Mouse (Mus musculus): Measurements from ENCODE around the gene Foxd3. TPM values are rescaled to one million over a fixed set of nuclear protein-coding genes. Genes with fewer than 3 reads are reported as not detected.
"Not testable (repeated sequence)": the region's sequence is repeated elsewhere in the genome, so short reads cannot be mapped to it uniquely, and the experiment has no call there.

The Foxd3 gene
- 4.2 and 5.6 TPM in 2 replicates for polyA plus RNA-seq (2014; fragmentation: Nextera tagmentation; extraction: Ambion mirVana)

DNA sequence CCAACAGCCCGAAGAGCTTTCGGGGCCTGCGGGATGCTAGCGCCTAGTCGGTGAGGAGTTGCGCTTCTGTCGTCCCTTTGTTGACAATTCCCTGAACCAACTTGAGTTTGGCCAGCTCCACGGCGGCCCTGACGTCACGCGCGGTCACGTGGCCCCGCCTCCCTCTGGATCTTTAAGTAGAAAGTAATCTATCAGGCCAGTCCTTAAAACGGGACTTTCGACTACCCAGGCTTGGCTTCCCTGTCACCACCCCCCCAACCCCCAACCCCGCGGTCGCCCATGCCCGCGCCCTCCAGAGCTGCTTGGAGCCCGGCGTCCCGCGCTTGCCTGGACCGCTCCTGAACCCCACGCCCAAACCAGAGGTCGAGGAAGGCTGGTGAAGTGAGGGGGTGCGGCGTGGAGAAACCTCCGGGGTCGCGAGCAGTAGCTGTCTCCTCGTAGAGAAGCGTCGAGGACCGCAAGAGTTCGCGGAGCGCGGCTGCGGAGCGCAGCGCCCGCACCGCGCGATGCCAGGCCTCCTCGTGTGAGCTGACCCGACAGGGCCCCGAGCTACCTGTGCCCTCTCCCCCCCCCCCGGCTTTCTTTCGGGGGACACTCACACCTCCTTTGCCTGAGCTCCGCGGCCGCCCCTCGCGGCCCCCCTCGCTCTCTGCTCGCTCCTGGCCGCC, at the start of gene Foxd3:
Gene Foxd3, plus strand, starts transcription at position 363 of the 668 bp plus-strand sequence.
- H3K4me2 ChIP-seq (ENCODE audit: low read depth) = peak within 1 kb of the TSS; percentile 36
- peak within 1 kb of the TSS; percentile 34 for H3K4me3 ChIP-seq (ENCODE audit: low read depth, low read length)
- H3K27ac ChIP-seq (ENCODE audit: low read depth, low read length) = peak within 1 kb of the TSS; percentile 58
- peak within 1 kb of the TSS; percentile 42 for H3K9ac ChIP-seq (ENCODE audit: low read length)
- under 1% methylated on average over 56 of the region's 62 CpGs for WGBS
- peaks cover 5% of the 10 kb centered on the region for H3K4me1 ChIP-seq (ENCODE audit: control insufficient read depth, insufficient read depth, low read length)
- no peaks in the 10 kb centered on the region for H3K36me3 ChIP-seq (ENCODE audit: control insufficient read depth, insufficient read depth, low read length)
- H3K27me3 ChIP-seq (ENCODE audit: control insufficient read depth, insufficient read depth, low read length) = peaks cover 92% of the 10 kb centered on the region
- ATAC-seq (ENCODE audit: insufficient read depth, low FRiP score, low TSS enrichment) (peak; percentile 48), DNase-seq (ENCODE audit: low spot score) (peak; percentile 69)
- H3K9me3 ChIP-seq (ENCODE audit: control insufficient read depth, low read length) = no peaks in the 10 kb centered on the region

DNA sequence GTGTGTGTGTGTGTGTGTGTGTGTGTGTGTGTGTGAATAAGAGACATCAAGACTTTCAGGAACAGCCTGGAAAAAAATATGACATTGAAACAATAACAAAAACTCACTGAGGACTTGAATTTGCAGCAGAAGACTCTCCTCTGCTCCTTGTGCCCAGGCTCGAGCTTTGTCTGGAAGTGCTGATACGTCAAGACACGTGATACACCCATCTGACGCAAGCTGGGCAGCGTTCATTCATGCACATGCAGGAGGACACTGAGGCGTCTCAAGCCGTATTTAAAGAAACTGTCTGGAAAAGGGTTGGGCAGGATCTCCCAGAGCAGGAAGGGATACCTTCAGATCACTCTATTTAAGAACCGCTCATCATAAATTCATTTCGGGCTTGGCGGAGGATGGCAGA, 43.9 kb upstream of the Foxd3 start:
- Histone ChIP-seq H3K9me3 (ENCODE audit: control insufficient read depth, low read length) (no peaks in the 10 kb centered on the region), H3K27ac (ENCODE audit: low read depth, low read length) (no peak overlapping the region), H3K27me3 (ENCODE audit: control insufficient read depth, insufficient read depth, low read length) (no peaks in the 10 kb centered on the region), H3K4me1 (ENCODE audit: control insufficient read depth, insufficient read depth, low read length) (no peaks in the 10 kb centered on the region), H3K4me2 (ENCODE audit: low read depth) (no peak overlapping the region), H3K36me3 (ENCODE audit: control insufficient read depth, insufficient read depth, low read length) (no peaks in the 10 kb centered on the region), H3K9ac (ENCODE audit: low read length) (no peak overlapping the region), H3K4me3 (ENCODE audit: low read depth, low read length) (no peak overlapping the region)
- ATAC-seq (ENCODE audit: insufficient read depth, low FRiP score, low TSS enrichment) (no peak), DNase-seq (ENCODE audit: low spot score) (no peak)
- 89% methylated on average over 10 of the region's 10 CpGs for WGBS

DNA sequence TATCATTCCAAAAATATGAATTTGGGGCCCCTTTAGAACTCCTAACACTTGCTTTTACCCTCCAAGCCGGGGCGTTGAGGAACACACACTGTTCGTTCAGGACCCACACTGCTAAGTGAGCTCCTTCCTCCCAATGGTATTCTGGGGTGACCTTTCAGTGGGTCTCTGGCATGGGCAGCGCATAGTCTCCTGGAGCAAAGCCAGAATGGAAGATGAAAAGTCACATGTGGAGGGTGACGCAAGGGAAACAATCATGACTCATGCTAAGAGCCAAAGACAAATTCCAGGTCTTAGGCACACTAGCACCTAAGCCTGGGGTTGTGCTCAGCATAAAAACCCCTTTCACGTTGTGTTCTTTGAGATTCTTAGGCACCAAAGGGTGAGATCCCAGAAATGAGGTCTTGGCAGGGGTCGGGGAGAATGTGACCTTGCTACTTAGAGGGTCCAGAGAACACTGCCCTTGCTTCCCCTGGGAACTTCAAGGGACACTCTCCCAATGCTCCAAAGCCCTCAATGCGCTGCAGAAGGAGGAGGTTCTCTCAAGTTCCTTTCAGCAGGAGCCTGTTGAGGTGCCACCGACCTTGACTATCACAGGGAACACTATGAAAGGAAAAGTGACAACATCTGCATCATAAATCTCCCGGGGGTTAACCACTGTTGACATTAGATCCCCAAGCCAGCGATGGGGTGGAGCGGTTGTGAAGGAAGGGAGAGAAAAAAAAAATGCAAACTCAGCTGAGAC, 43.3 kb upstream of the Foxd3 start:
- no peak overlapping the region for H3K9ac ChIP-seq (ENCODE audit: low read length)
- H3K27me3 ChIP-seq (ENCODE audit: control insufficient read depth, insufficient read depth, low read length) = no peaks in the 10 kb centered on the region
- no peak overlapping the region for H3K4me3 ChIP-seq (ENCODE audit: low read depth, low read length)
- H3K4me2 ChIP-seq (ENCODE audit: low read depth) = no peak overlapping the region
- H3K9me3 ChIP-seq (ENCODE audit: control insufficient read depth, low read length) = no peaks in the 10 kb centered on the region
- no peaks in the 10 kb centered on the region for H3K36me3 ChIP-seq (ENCODE audit: control insufficient read depth, insufficient read depth, low read length)
- H3K27ac ChIP-seq (ENCODE audit: low read depth, low read length) = no peak overlapping the region
- 79% methylated on average over 12 of the region's 12 CpGs for WGBS
- H3K4me1 ChIP-seq (ENCODE audit: control insufficient read depth, insufficient read depth, low read length) = no peaks in the 10 kb centered on the region
- DNase-seq (ENCODE audit: low spot score) (no peak), ATAC-seq (ENCODE audit: insufficient read depth, low FRiP score, low TSS enrichment) (no peak)

DNA sequence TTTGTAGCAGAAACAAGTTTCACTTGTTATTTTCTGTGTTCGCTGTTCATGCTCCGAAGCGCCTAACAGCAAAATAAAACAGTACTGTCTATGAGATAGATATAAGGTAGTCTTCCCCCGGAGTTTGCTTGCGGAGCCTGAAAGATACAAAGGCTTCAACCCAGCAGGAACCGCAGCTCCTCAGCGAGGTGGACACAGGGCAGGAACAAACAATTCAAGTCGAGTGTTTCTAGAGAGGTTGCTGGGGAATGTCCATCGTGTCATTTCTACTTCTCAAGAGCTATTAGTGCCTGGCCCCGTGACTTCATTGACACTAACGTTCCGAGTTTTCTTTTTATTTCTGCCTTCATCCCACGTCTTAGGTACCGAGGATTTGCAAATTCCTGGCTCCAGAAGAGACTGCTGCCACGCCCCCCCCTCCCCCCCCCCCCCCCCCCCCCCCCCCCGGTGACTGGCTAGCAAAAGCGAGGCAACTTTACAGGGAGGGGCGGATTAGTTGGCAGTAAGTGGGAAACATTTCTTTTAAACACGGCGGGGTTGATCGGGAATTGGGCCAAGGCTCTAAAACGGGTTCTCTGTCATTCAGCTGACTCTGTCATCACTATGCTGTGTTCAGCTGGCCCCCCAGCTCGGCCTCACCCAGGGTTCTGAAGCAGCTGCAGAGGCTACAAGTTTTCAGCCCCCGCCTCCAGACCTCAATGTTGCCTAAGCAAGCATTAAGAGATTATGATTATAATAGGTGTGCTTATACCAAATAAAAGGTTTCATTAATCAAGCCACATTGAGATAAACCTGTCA, 29.9 kb upstream of the Foxd3 start:
- H3K9ac ChIP-seq (ENCODE audit: low read length) = no peak overlapping the region
- no peaks in the 10 kb centered on the region for H3K9me3 ChIP-seq (ENCODE audit: control insufficient read depth, low read length)
- H3K27ac ChIP-seq (ENCODE audit: low read depth, low read length) = no peak overlapping the region
- no peaks in the 10 kb centered on the region for H3K4me1 ChIP-seq (ENCODE audit: control insufficient read depth, insufficient read depth, low read length)
- 0 out of 2 replicates have a peak overlapping the region, but pooled peaks have one; percentile 14 for H3K4me2 ChIP-seq (ENCODE audit: low read depth)
- DNase-seq (ENCODE audit: low spot score) (peak; percentile 17), ATAC-seq (ENCODE audit: insufficient read depth, low FRiP score, low TSS enrichment) (no peak)
- no peaks in the 10 kb centered on the region for H3K36me3 ChIP-seq (ENCODE audit: control insufficient read depth, insufficient read depth, low read length)
- WGBS = 11% methylated on average over 21 of the region's 24 CpGs
- H3K27me3 ChIP-seq (ENCODE audit: control insufficient read depth, insufficient read depth, low read length) = no peaks in the 10 kb centered on the region
- H3K4me3 ChIP-seq (ENCODE audit: low read depth, low read length) = no peak overlapping the region

DNA sequence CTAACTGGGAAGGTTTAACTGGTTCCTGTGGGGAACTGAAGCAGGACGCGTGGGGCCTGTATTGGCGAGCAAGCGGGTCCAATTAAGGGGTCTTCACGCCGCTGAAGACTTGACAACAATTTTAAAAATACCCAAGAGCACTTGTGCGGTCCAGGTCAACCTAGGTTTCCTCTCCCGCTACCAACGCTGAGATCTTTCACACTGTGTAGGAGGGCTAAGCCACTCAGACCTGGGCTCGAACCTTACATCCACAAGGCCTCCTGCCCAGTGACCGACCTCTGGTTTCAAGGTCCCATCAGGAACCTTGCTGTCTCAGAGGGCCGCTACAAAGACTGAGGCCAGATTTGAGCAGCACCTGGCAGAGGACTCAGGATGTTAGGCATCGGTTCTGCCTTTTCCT, 29.0 kb upstream of the Foxd3 start:
- Histone ChIP-seq H3K27me3 (ENCODE audit: control insufficient read depth, insufficient read depth, low read length) (no peaks in the 10 kb centered on the region), H3K4me1 (ENCODE audit: control insufficient read depth, insufficient read depth, low read length) (no peaks in the 10 kb centered on the region), H3K4me3 (ENCODE audit: low read depth, low read length) (no peak overlapping the region), H3K36me3 (ENCODE audit: control insufficient read depth, insufficient read depth, low read length) (no peaks in the 10 kb centered on the region), H3K27ac (ENCODE audit: low read depth, low read length) (no peak overlapping the region), H3K4me2 (ENCODE audit: low read depth) (no peak overlapping the region), H3K9ac (ENCODE audit: low read length) (no peak overlapping the region), H3K9me3 (ENCODE audit: control insufficient read depth, low read length) (no peaks in the 10 kb centered on the region)
- 73% methylated on average over 13 of the region's 13 CpGs for WGBS
- no peak for ATAC-seq (ENCODE audit: insufficient read depth, low FRiP score, low TSS enrichment)
- no peak for DNase-seq (ENCODE audit: low spot score)

DNA sequence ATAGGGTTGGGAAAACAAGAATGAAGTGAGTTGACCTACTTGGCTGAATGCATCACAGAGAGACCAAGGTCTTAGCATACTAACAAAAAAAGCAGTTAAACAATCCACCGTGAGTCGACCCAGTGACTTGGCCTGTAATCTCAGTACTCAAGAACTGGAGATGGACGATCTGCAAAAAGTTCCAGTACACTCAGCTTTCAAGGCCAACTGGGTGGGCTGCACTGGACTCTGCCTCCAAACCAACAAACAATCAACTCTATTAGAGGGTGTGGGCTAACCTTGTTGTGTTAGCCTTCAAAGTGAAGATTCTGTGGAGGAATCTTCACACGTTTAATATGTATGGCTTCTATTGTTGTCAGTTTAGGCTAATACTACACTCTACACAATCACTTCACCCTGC, 20.1 kb upstream of the Foxd3 start:
- no peak overlapping the region for H3K4me2 ChIP-seq (ENCODE audit: low read depth)
- no peak overlapping the region for H3K4me3 ChIP-seq (ENCODE audit: low read depth, low read length)
- no peaks in the 10 kb centered on the region for H3K27me3 ChIP-seq (ENCODE audit: control insufficient read depth, insufficient read depth, low read length)
- no peak for ATAC-seq (ENCODE audit: insufficient read depth, low FRiP score, low TSS enrichment)
- no peak overlapping the region for H3K9ac ChIP-seq (ENCODE audit: low read length)
- no peak for DNase-seq (ENCODE audit: low spot score)
- H3K9me3 ChIP-seq (ENCODE audit: control insufficient read depth, low read length) = no peaks in the 10 kb centered on the region
- 92% methylated on average over 4 of the region's 4 CpGs for WGBS
- H3K36me3 ChIP-seq (ENCODE audit: control insufficient read depth, insufficient read depth, low read length) = no peaks in the 10 kb centered on the region
- no peaks in the 10 kb centered on the region for H3K4me1 ChIP-seq (ENCODE audit: control insufficient read depth, insufficient read depth, low read length)
- H3K27ac ChIP-seq (ENCODE audit: low read depth, low read length) = no peak overlapping the region

DNA sequence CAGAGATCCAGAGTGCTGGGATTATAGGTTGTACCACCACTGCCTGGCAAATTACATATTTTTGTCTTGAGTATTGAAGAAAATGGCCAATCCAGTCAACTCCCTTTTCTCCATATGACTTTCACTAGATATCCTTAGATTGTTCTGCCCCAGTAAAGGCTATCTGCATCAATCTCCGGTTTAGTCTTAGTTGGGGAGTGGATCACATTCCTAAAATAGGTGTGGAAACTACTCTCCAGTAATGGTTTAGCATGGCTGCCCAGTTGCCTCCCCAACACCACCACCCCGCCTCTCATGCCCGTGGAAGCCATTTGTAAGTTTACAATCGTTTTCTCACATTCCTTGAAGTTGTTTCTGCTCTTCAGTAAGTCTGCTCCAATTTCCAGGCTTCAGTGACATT, 19.4 kb upstream of the Foxd3 start:
- no peak for DNase-seq (ENCODE audit: low spot score)
- Histone ChIP-seq H3K27ac (ENCODE audit: low read depth, low read length) (no peak overlapping the region), H3K27me3 (ENCODE audit: control insufficient read depth, insufficient read depth, low read length) (no peaks in the 10 kb centered on the region), H3K36me3 (ENCODE audit: control insufficient read depth, insufficient read depth, low read length) (no peaks in the 10 kb centered on the region), H3K9me3 (ENCODE audit: control insufficient read depth, low read length) (no peaks in the 10 kb centered on the region), H3K4me1 (ENCODE audit: control insufficient read depth, insufficient read depth, low read length) (no peaks in the 10 kb centered on the region), H3K4me2 (ENCODE audit: low read depth) (no peak overlapping the region), H3K4me3 (ENCODE audit: low read depth, low read length) (no peak overlapping the region), H3K9ac (ENCODE audit: low read length) (no peak overlapping the region)
- WGBS = 83% methylated on average over 4 of the region's 4 CpGs
- no peak for ATAC-seq (ENCODE audit: insufficient read depth, low FRiP score, low TSS enrichment)

DNA sequence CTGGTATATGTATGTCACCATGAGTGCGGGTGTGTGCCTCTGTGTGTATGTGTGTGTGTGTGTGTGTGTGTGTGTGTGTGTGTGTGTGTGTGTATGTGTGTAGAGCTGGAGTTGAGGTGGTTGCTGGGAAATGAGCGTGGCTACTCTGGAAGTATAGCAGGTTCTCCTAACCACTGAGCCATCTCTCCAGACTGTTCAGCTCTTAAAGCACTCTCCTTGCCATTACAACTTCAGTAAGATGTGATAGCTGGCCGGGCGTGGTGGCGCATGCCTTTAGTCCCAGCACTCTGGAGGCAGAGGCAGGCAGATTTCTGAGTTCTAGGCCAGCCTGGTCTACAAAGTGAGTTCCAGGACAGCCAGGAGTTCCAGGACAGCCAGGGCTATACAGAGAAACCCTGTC, 15.5 kb upstream of the Foxd3 start:
- not testable (repeated sequence) for DNase-seq (ENCODE audit: low spot score); H3K27me3 ChIP-seq (ENCODE audit: control insufficient read depth, insufficient read depth, low read length); H3K4me2 ChIP-seq (ENCODE audit: low read depth); H3K4me3 ChIP-seq (ENCODE audit: low read depth, low read length); H3K27ac ChIP-seq (ENCODE audit: low read depth, low read length); H3K9me3 ChIP-seq (ENCODE audit: control insufficient read depth, low read length); H3K36me3 ChIP-seq (ENCODE audit: control insufficient read depth, insufficient read depth, low read length); H3K4me1 ChIP-seq (ENCODE audit: control insufficient read depth, insufficient read depth, low read length); H3K9ac ChIP-seq (ENCODE audit: low read length); ATAC-seq (ENCODE audit: insufficient read depth, low FRiP score, low TSS enrichment)
- 94% methylated on average over 5 of the region's 5 CpGs for WGBS
